Mouse (Mus musculus) macrophage (primary cell): ENCODE results near the gene Mip. TPM values are rescaled to one million over a fixed set of nuclear protein-coding genes. Genes with fewer than 3 reads are reported as not detected.
"Not testable (repeated sequence)": the region's sequence is repeated elsewhere in the genome, so short reads cannot be mapped to it uniquely, and the experiment has no call there.

Experiments
- H3K27ac ChIP-seq: fragments of 350-480 bp; formaldehyde crosslinking; 2 replicates; pipeline ENCODE4 v1.9.0; 2021
- H3K36me3 ChIP-seq: fragments of 350-480 bp; formaldehyde crosslinking; 2 replicates; pipeline ENCODE4 v1.9.0; 2021; ENCODE audit errors: inconsistent target
- H3K4me3 ChIP-seq: fragments of 350-480 bp; formaldehyde crosslinking; 2 replicates; pipeline ENCODE4 v1.9.0; 2021; ENCODE audit errors: inconsistent target
- H3K79me2 ChIP-seq: fragments of 350-480 bp; formaldehyde crosslinking; 2 replicates; pipeline ENCODE4 v1.9.0; 2021; ENCODE audit errors: inconsistent target
- whole genome bisulfite sequencing: methylation state at CpG from one replicate; pipeline ENCODE4 v1.1.7; 2026; ENCODE audit warnings: inconsistent platforms; ENCODE audit not compliant: missing documents; 5-methylcytosine and 5-hydroxymethylcytosine counted together
- polyA plus RNA-seq: library from polyadenylated mRNA; stranded (reverse); fragments of 250-400 nt; gene quantifications from 3 replicates; pipeline ENCODE4 v1.2.4, GENCODE M21; 2018; ENCODE audit warnings: inconsistent platforms

The Mip gene
- polyA plus RNA-seq, 1 experiment from 2014 or later: not detected

- H3K36me3 ChIP-seq: peaks cover 25% of the 10 kb centered on the region; the same call in 1 of the 2 replicates
- peaks cover 56% of the 10 kb centered on the region for H3K79me2 ChIP-seq
- WGBS: 40% methylated on average over 7 of the region's 7 CpGs
- H3K27ac ChIP-seq: peak overlapping the region; percentile 86
- peak overlapping the region; percentile 95 for H3K4me3 ChIP-seq
Measured at GRCm38 (mm10) chr10:128270866-128271265, 45.2 kb downstream of the Mip start.

DNA sequence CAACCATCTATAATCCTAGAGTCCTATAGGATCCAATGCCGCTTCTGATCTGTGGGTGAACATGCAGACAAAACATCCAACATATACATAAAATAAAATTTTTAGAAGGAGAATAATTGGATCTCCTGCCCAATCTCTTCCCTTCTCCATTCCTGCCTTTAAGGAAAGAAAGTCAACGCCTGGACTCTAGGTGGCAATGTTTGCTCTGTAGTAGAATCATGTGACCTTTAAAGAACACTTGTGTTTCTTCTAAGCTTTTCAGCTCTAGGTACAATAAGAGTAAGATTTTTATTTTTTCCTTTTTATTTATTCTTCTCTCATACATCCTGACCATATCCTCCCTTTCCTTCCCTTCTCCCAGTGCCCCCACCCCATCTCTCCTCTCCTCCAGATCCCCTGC, 46.2 kb downstream of the Mip start:
- H3K4me3 ChIP-seq: peak overlapping the region; percentile 95
- peak overlapping the region; percentile 25; the same call in 1 of the 2 replicates for H3K27ac ChIP-seq
- peaks cover 35% of the 10 kb centered on the region for H3K36me3 ChIP-seq
- 56% methylated on average over 2 of the region's 2 CpGs for WGBS
- H3K79me2 ChIP-seq: peaks cover 66% of the 10 kb centered on the region

- WGBS: 95% methylated on average over 4 of the region's 7 CpGs
- Histone ChIP-seq H3K36me3 (peaks cover 46% of the 10 kb centered on the region), H3K79me2 (peaks cover 76% of the 10 kb centered on the region), H3K4me3 (peak overlapping the region; percentile 95; the same call in 1 of the 2 replicates)
- not testable (repeated sequence) for H3K27ac ChIP-seq
Measured at GRCm38 (mm10) chr10:128272819-128273439, 47.3 kb downstream of the Mip start.

- WGBS: 91% methylated on average over 1 of the region's 1 CpGs
- not testable (repeated sequence) for H3K4me3 ChIP-seq, H3K27ac ChIP-seq
- H3K36me3 ChIP-seq: peaks cover 69% of the 10 kb centered on the region
- peaks cover 100% of the 10 kb centered on the region for H3K79me2 ChIP-seq
Measured at GRCm38 (mm10) chr10:128275374-128275773, 49.7 kb downstream of the Mip start.

DNA sequence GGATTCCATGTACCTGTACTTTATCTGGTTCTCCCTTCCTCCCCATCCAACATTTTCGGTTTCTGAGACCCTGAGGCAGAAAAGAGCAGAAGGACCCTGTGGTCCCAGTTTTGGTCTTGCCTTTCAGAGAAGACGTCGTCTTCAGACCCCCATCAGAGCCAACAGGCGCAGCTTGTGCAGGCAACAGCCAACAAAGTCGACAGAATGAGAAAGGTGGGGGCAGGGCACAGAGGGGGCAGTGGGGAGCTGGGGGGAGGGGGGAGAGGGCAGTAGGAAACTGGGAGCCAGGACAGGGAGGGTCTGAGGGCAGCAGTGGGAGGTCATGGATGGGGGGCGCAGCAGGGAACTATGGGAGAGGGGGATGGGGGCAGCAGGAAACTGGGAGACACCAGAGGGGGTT, 52.5 kb downstream of the Mip start:
- Histone ChIP-seq H3K4me3 (no peak overlapping the region), H3K36me3 (peaks cover 93% of the 10 kb centered on the region), H3K79me2 (peaks cover 100% of the 10 kb centered on the region), H3K27ac (no peak overlapping the region)
- 90% methylated on average over 6 of the region's 6 CpGs for WGBS

GRCm38 (mm10) chr10:128280943-128281342, 55.3 kb downstream of the Mip start:
- Histone ChIP-seq H3K4me3 (no peak overlapping the region), H3K27ac (no peak overlapping the region), H3K79me2 (peaks cover 100% of the 10 kb centered on the region), H3K36me3 (peaks cover 98% of the 10 kb centered on the region)
- WGBS: 95% methylated on average over 6 of the region's 6 CpGs

Other genes starting within 250 kb of the Mip start
- gene Hsd17b6, start 218.2 kb upstream of the Mip start, polyA plus RNA-seq: not detected in 3 replicates
- 3.5 to 24.5 TPM (median 8.9 TPM) in 3 replicates for gene Prim1, start 210.7 kb upstream of the Mip start, polyA plus RNA-seq
- 676 to 712 TPM (median 694 TPM) in 3 replicates for gene Naca, start 190.3 kb upstream of the Mip start, polyA plus RNA-seq
- gene Ptges3, start 166.9 kb upstream of the Mip start, polyA plus RNA-seq: 66.7 to 167 TPM (median 80.1 TPM) in 3 replicates
- gene Atp5b, start 142.6 kb upstream of the Mip start, polyA plus RNA-seq: 455 to 1,015 TPM (median 549 TPM) in 3 replicates
- gene Baz2a, start 134.3 kb upstream of the Mip start, polyA plus RNA-seq: 20.2 to 33.8 TPM (median 31.2 TPM) in 3 replicates
- 18.9 to 45.4 TPM (median 23.8 TPM) in 3 replicates for gene Rbms2, start 45.5 kb upstream of the Mip start, polyA plus RNA-seq
- not detected in 3 replicates for gene Gls2, start 31.4 kb upstream of the Mip start, polyA plus RNA-seq
- gene Spryd4, start 14.0 kb upstream of the Mip start, polyA plus RNA-seq: 5.3 to 10.6 TPM (median 6.9 TPM) in 3 replicates
- 4.1 to 22.4 TPM (median 9.6 TPM) in 3 replicates for gene Timeless, start 6.2 kb downstream of the Mip start, polyA plus RNA-seq
- gene Apon, start 28.3 kb downstream of the Mip start, polyA plus RNA-seq: not detected in 3 replicates
- 0.16 to 0.18 TPM in 2 of 3 replicates, not detected in the other for gene Apof, start 42.8 kb downstream of the Mip start, polyA plus RNA-seq
- 83.8 to 206 TPM (median 96.7 TPM) in 3 replicates for gene Stat2, start 44.7 kb downstream of the Mip start, polyA plus RNA-seq
- gene Il23a, start 72.9 kb downstream of the Mip start, polyA plus RNA-seq: 0.10 TPM in 1 of 3 replicates, not detected in the others
- 2.9 to 5.7 TPM (median 3.4 TPM) in 3 replicates for gene Pan2, start 77.5 kb downstream of the Mip start, polyA plus RNA-seq
- 83.6 to 112 TPM (median 85.3 TPM) in 3 replicates for gene Cnpy2, start 96.6 kb downstream of the Mip start, polyA plus RNA-seq
- 94.4 to 128 TPM (median 100 TPM) in 3 replicates for gene Cs, start 111.9 kb downstream of the Mip start, polyA plus RNA-seq
- gene Coq10a, start 143.2 kb downstream of the Mip start, polyA plus RNA-seq: 20.5 to 35.2 TPM (median 25.5 TPM) in 3 replicates
- 23.3 to 29.3 TPM (median 26.0 TPM) in 3 replicates for gene Ankrd52, start 151.3 kb downstream of the Mip start, polyA plus RNA-seq
- not detected in 3 replicates for gene Slc39a5, start 175.4 kb downstream of the Mip start, polyA plus RNA-seq
- 44.1 to 130 TPM (median 65.7 TPM) in 3 replicates for gene Nabp2, start 185.7 kb downstream of the Mip start, polyA plus RNA-seq
- 26.5 to 35.2 TPM (median 33.6 TPM) in 3 replicates for gene Rnf41, start 185.8 kb downstream of the Mip start, polyA plus RNA-seq
- gene Smarcc2, start 233.4 kb downstream of the Mip start, polyA plus RNA-seq: 73.6 to 136 TPM (median 74.8 TPM) in 3 replicates